Mouse (Mus musculus): Measurements from ENCODE around the gene Rag1. TPM values are rescaled to one million over a fixed set of nuclear protein-coding genes. Genes with fewer than 3 reads are reported as not detected.

Rag1 gene
- polyA plus RNA-seq, 1 experiment, result 350 TPM

DNA sequence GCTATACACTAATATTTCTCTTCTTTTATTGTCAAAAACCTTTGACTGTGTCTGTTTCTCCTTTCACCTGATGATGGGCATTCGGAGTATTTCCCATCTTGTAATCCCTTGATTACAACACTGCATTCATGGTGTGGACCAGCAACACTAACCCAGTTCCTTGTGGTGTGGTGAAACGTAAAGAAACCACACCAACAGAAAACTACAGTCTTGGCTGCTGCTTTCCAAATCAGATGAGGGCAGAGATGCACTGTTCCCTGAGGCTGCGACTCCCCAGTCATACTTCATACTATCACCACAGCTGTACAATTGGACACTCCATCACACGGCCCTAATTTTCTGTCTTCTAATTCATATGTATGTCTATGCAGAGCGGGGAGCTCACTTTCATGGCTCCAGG is 54.6 kb downstream of the Rag1 start:
- DNase-seq, result peak; percentile 6
- no peak for TF ChIP-seq CTCF (IDR thresholded peaks at IDR 0.05; ENCODE audit: borderline replicate concordance, control insufficient read depth, extremely low read depth, insufficient read depth, low read length, poor library complexity)
- Histone ChIP-seq H3K4me3 (ENCODE audit: control insufficient read depth, insufficient read depth, low read length) (no peak overlapping the region), H3K36me3 (ENCODE audit: control insufficient read depth, insufficient read depth, low read length) (no peaks in the 10 kb centered on the region), H3K4me1 (replicated peaks; ENCODE audit: control insufficient read depth, insufficient read depth, low read length) (peaks cover 34% of the 10 kb centered on the region), H3K27me3 (ENCODE audit: control insufficient read depth, insufficient read depth, low read length) (no peaks in the 10 kb centered on the region), H3K27ac (ENCODE audit: control insufficient read depth, insufficient read depth, low read length) (peak overlapping the region; percentile 31; the same call in 1 of the 2 replicates)
- WGBS, result 55% methylated on average over 5 of the region's 5 CpGs

DNA sequence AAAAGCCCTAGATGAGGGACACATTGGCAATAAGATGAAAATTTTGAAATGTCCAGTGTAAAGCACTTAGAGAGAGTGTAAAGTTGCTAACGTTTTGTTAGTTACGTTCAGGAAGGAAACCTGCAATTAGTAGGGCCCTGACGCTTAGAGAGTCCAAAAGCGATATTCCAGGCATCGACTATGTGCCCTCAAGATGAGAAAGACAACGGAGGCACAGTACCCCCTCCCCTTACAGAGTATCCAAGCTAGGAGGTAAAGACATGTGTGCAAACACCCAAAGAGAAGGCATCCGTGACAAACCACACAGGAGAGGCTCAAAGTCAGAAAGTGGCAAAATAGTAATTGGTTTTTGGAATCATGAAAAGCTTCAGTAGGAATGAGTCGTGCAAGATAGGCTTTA is 56.4 kb downstream of the Rag1 start:
- Histone ChIP-seq H3K4me3 (ENCODE audit: control insufficient read depth, insufficient read depth, low read length) (no peak overlapping the region), H3K36me3 (ENCODE audit: control insufficient read depth, insufficient read depth, low read length) (no peaks in the 10 kb centered on the region), H3K4me1 (replicated peaks; ENCODE audit: control insufficient read depth, insufficient read depth, low read length) (peaks cover 32% of the 10 kb centered on the region), H3K27me3 (ENCODE audit: control insufficient read depth, insufficient read depth, low read length) (no peaks in the 10 kb centered on the region), H3K27ac (ENCODE audit: control insufficient read depth, insufficient read depth, low read length) (peak overlapping the region; percentile 90; the same call in 1 of the 2 replicates)
- WGBS, result 94% methylated on average over 8 of the region's 8 CpGs
- no peak for TF ChIP-seq CTCF (IDR thresholded peaks at IDR 0.05; ENCODE audit: borderline replicate concordance, control insufficient read depth, extremely low read depth, insufficient read depth, low read length, poor library complexity)
- no peak for TF ChIP-seq POLR2A (IDR thresholded peaks at IDR 0.05; ENCODE audit: control insufficient read depth, extremely low read depth, insufficient read depth, low read length, poor library complexity)
- DNase-seq, result no peak

DNA sequence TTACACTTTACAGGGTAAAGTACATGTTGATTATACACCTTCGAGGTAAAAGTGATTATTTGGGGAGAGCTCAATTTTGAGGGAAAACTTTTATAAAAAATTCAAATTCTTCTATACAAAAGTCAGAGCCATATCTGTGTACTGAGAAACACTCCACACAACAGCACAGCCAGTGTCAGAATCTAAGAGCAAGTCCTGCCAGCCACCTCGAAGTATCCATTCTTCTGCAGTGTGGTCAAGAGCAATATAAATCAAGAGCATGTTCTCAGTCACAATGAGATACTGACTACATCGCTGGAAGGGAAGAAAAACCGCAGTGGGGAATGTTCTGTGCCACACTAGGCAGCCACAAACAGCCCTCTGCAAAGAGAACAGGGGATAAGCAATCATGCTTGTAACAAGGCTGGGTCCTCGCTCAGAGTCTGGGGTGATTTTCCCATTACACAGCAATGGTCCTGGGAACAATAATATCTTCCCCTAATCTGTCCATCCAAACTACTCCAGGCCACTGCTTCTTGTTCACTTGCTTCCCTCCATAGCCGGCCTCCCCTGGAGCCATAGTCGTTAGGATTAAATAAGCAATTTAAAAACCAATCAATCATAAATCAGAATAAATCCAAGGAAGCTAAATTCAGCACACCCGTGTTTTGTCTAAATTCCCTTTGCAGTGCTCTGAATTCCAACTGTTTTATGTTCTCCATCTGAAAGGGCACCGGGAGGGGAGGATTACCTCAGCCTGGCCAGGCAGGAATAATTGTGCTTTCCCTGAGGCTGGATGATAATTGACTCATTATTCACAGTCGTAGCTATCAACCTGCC is 57.1 kb downstream of the Rag1 start:
- H3K4me1 ChIP-seq (replicated peaks; ENCODE audit: control insufficient read depth, insufficient read depth, low read length), result peaks cover 33% of the 10 kb centered on the region
- TF ChIP-seq POLR2A (IDR thresholded peaks at IDR 0.05; ENCODE audit: control insufficient read depth, extremely low read depth, insufficient read depth, low read length, poor library complexity), result no peak
- no peak for TF ChIP-seq CTCF (IDR thresholded peaks at IDR 0.05; ENCODE audit: borderline replicate concordance, control insufficient read depth, extremely low read depth, insufficient read depth, low read length, poor library complexity)
- no peak overlapping the region for H3K27ac ChIP-seq (ENCODE audit: control insufficient read depth, insufficient read depth, low read length)
- no peaks in the 10 kb centered on the region for H3K27me3 ChIP-seq (ENCODE audit: control insufficient read depth, insufficient read depth, low read length)
- no peak overlapping the region for H3K4me3 ChIP-seq (ENCODE audit: control insufficient read depth, insufficient read depth, low read length)
- WGBS, result 75% methylated on average over 10 of the region's 10 CpGs
- peak; percentile 16 for DNase-seq
- H3K36me3 ChIP-seq (ENCODE audit: control insufficient read depth, insufficient read depth, low read length), result no peaks in the 10 kb centered on the region

DNA sequence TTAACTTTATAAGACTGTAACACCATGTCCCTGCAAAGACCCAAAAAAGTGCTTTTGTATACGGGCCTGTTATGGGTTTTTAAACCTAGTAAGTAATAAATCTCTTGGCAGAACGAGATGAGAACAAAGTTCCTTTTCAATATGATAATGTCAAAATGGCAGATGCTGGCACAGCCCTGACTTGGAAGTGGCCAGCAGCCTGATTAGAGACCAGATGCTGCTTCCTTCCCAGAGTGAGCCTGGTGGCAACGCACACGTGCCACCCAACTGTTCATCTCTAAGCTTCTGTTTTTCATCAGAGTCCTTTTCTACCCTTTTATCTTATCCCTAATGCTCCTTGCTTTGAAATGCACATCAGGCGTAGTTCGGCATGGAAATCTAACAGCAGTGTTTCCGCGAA is 57.9 kb downstream of the Rag1 start:
- Histone ChIP-seq H3K27ac (ENCODE audit: control insufficient read depth, insufficient read depth, low read length) (no peak overlapping the region), H3K4me3 (ENCODE audit: control insufficient read depth, insufficient read depth, low read length) (no peak overlapping the region), H3K4me1 (replicated peaks; ENCODE audit: control insufficient read depth, insufficient read depth, low read length) (peaks cover 33% of the 10 kb centered on the region), H3K27me3 (ENCODE audit: control insufficient read depth, insufficient read depth, low read length) (no peaks in the 10 kb centered on the region), H3K36me3 (ENCODE audit: control insufficient read depth, insufficient read depth, low read length) (no peaks in the 10 kb centered on the region)
- no peak for TF ChIP-seq CTCF (IDR thresholded peaks at IDR 0.05; ENCODE audit: borderline replicate concordance, control insufficient read depth, extremely low read depth, insufficient read depth, low read length, poor library complexity)
- no peak for TF ChIP-seq POLR2A (IDR thresholded peaks at IDR 0.05; ENCODE audit: control insufficient read depth, extremely low read depth, insufficient read depth, low read length, poor library complexity)
- 72% methylated on average over 8 of the region's 8 CpGs for WGBS
- DNase-seq, result peak; percentile 8

Other genes starting within 250 kb of the Rag1 start
- 41.8 and 55.7 TPM in 2 replicates for gene Rag2, start 24.8 kb downstream of the Rag1 start, polyA plus RNA-seq (2012; rRNA removed)
- gene B230118H07Rik, start within 50 bp of the Rag1 start, polyA plus RNA-seq (2012; rRNA removed), result 2.8 and 3.4 TPM in 2 replicates
- 31.9 and 34.5 TPM in 2 replicates for gene Traf6, start 28.9 kb upstream of the Rag1 start, polyA plus RNA-seq (2012; rRNA removed)
- 9.2 and 10.7 TPM in 2 replicates for gene Prr5l, start 233.5 kb upstream of the Rag1 start, polyA plus RNA-seq (2012; rRNA removed)
- 50.4 and 53.2 TPM in 2 replicates for gene Commd9, start 236.7 kb upstream of the Rag1 start, polyA plus RNA-seq (2012; rRNA removed)

Measured in thymus, adult 2 months (tissue).